Mouse (Mus musculus) adrenal gland, postnatal 25 days (tissue): ENCODE results near the gene Tnk1. TPM values are rescaled to one million over a fixed set of nuclear protein-coding genes. Genes with fewer than 3 reads are reported as not detected.

Experiments used
- DNase-seq: peaks from one replicate; pipeline ENCODE4 v3.0.0; 2021; ENCODE audit warnings: mixed read lengths
- long read RNA-seq: library from polyadenylated mRNA; stranded (forward); transcript quantifications from one replicate; pipeline ENCODE4 v2.0.0, GENCODE M21; 2021
- total RNA-seq: library from RNA; stranded (reverse); gene quantifications from 2 replicates; pipeline ENCODE4 v1.2.3, GENCODE M21; 2021

Tnk1 gene
- not detected in 2 replicates for total RNA-seq
- long read RNA-seq = 0 reads

- DNase-seq = no peak
Measured at GRCm38 (mm10) chr11:69858113-69858998, at the start of gene Tnk1. TSS of gene Tnk1 (minus strand) at chr11:69858730.

- DNase-seq = no peak
Measured at GRCm38 (mm10) chr11:69904311-69904710, 45.8 kb upstream of the Tnk1 start.

DNA sequence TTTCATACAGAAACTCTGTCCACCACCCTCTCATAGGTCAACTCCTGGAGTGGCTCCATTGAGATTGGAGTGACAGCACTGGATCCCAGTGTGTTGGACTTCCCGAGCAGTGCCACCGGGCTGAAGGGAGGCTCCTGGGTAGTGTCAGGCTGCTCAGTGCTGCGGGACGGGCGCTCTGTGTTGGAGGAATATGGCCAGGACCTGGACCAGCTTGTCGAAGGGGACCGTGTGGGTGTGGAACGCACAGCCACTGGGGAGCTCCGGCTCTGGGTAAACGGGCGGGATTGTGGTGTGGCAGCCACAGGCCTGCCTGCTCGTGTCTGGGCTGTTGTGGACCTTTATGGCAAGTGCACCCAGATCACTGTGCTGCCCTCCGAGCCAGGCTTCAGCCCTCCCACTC, 44.4 kb upstream of the Tnk1 start:
- no peak for DNase-seq

DNA sequence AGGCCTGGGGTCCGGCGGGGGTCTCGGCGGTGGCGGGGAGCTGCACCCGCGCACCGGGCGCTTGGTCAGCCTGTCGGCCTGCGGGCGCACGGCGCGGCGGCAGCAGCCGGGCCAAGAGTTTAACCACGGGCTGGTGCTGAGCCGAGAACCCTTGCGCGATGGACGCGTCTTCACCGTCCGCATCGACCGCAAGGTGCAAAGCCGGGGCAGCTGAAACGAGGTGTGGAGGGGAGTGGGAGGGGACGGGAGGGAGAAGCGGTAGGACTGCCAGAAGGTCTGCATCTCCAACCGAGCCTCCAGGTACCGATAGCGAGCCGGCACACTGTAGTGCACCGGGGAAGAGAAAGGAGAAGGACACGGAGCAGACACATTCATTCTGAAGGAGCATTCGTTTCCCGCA, 43.5 kb upstream of the Tnk1 start:
- no peak for DNase-seq

DNA sequence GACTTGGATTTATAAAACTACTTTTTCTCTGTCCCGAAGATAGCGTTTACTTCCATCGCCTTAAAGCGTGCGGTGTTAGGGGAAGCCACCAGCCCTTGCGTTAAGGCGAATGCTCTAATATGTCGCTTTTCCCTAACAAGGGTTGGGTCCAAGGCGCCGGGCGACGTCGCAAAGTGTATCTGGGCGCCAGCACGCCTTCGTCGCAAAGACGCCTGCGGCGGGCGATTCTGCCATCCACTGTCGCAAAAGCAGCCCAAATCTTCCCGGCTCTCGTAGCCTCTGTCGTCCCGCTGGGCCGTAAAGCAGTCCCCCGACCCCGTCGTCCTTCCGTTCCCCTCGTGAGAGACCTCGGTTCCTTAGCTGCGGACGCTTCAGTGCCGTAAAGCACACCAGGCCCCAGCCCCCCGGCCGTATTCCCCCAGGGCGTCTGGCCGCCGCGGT, 42.9 kb upstream of the Tnk1 start:
- peak; percentile 90 for DNase-seq

DNA sequence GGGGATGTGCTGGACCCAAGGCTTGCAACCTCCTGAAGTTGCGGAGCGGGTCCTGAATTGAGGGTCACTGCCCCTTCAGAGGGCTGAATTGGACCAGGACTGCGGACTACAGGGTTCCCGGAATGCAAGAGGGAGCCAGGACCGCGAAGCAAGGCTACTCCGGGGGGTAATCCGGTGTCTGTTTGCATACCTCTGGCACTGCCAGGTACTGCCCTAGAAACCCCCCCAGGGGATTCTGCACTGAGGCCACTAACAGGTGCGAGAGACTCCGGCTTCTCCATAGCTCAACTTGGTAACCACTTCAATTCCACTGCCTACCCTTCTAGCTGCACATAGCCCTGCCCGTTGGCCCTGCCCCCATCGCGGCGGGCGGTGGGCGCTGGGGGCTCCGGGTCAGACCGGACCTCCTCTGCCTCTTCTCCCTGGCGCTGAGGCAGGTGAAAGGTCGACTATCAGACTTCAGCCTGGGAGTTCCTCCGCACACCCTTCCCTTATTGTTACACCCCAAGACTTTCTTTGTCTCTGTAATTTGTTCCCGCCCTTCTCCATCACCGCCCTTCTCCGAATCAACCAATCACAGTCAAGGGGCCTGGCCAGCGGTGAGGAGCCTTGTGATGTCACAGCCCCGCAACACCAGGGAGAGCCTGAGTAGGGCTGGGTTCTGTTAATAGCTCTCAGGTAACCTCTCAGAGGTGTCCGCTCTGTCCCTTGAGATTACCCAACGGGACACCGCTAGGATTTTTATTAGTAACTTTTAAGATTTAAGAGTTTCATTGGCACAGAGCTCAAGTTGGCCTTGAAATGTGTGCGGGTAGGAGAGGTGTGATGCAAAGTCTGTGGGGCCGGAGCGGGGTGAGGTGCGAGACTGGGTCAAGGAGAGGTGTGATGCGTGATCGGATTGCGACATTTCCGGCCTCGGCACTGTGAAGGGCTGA, 42.2 kb upstream of the Tnk1 start, which contains the start of the genes 2810408A11Rik and Neurl4:
TSS of gene 2810408A11Rik (minus strand) at position 517 of the 935 bp plus-strand sequence.
TSS of gene Neurl4 (plus strand) at position 602 of the 935 bp plus-strand sequence.
- peak; percentile 83 for DNase-seq

DNA sequence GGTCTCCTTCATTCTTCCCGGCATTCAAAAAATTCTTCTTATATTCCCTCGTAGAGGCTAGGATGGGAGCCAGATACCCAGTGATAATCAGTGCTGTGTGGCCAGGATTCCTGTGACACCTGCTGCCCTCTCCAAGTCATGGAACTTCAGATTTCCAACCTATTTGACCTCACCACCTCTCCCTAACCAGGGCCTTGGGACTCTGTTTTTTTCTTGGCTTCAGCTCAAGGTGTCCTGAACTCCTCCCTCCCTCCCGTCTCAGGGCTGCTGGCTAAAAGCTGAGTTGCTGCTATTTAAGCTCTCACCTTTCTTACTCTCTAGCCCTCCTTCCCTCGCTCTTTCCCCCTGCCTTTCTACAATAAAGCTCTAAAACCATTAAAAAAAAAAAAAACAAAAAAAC, 41.3 kb upstream of the Tnk1 start:
- no peak for DNase-seq

GRCm38 (mm10) chr11:69895291-69895690, 36.8 kb upstream of the Tnk1 start, which contains the start of gene Acap1:
TSS of gene Acap1 (minus strand) at chr11:69895539.
- no peak for DNase-seq

- no peak for DNase-seq
Measured at GRCm38 (mm10) chr11:69894671-69895070, 36.1 kb upstream of the Tnk1 start.

DNA sequence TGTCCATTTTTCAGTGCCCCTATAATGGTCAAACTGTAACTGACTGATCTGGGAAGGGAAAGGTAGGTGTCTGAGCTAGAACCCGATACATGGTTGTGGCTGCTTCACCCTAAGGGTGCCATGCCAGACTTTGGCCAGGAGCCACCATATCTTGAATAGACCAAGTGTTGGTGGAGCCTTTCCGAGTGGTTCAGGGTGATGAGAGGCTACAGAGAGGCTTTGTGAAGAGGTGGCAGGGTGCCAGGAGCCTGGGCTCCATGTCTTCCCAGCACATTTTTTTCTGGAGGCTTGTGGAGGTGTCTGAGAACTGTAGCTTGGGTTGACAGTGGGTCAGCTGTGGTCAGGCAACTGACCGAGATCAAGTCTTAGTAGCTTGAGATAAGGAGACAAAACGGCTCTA, 33.0 kb upstream of the Tnk1 start:
- DNase-seq = no peak

DNA sequence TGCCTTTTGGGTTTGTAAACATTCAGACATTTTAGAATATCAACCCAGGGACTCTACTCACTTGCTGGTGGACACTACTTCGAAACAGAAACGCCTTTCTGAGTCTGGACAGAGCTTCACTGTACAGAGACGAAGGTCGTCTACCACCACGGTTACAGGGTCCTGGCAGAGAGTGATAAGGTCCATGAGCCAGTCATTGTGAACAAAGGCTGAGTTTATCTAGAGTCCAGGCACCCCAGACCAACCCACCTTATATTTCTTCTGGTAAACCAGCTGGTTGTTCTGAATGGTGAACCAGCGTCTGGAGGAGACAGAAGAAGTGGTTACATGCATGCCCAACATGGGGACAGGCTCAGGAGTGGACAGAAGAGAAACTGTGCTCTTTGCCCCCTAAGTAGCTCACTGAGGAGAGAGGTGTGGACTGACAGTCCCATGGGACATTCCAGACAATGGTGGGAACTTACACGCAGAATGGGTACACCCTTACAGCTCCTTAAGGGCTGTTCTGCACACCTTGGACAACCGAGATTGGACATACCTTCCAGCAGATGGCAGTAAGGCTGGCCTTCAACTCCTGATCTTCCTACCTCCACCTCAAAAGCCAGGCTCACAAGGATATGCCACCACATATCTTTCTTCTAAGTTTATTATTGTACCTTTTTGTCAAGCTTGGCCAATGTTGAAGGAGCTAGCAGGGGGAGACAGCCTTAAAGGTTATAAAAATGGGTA, 28.5 kb upstream of the Tnk1 start:
- no peak for DNase-seq

DNA sequence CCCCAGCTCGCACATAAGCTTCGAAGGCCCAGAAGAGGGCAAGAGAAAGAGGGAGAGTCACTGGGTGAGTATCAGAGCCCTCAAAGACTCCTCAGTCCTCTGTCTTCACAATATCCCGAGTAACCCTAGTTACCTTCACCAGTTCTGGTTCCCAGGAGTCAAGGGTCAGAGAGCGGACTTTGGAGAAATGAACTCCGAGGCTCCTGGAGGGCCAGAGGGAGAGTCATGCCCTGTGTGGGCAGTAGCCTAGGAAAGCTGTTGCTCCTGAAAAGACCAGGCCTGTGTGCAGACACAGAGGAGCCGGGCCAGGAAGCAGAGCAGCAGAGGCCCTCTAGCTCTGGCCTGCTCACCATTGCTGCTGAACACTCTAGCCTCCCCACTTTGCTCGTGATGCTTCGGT, 26.1 kb upstream of the Tnk1 start:
- no peak for DNase-seq

GRCm38 (mm10) chr11:69884240-69884639, 25.7 kb upstream of the Tnk1 start:
- DNase-seq = no peak

DNA sequence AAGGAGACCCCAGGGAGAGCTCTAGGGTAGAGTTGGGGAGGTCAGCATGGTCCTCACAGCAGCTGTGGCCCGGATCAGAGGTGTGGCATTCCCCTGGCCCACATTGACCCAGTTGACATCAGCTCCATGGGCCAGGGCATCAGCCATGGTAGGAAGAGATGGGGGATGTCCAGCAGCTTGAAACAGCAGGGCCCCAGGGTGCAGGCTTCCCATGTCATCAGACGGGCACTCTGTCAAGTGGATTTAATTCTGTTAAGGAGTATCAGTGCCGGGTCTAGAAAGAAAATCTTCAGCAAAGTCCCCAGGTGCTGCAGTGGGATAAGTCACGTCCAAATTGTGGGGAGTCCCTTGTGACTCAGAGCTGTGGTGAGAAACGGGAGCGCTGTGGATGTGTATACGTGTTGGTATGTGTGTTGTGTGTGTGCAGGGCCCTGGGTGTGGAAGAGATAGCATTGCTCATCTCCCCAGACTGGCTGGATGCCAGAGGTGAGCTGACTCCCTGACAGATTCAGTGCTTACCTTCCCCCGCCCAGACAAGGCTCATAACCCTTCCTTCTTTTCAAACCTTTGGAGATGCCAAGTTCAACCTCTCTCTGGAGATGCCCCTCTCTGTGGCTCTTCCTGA, 25.1 kb upstream of the Tnk1 start:
- DNase-seq = peak; percentile 36

- DNase-seq = no peak
Measured at GRCm38 (mm10) chr11:69883066-69883465, 24.5 kb upstream of the Tnk1 start.

GRCm38 (mm10) chr11:69881787-69882670, 23.5 kb upstream of the Tnk1 start:
- DNase-seq = no peak

DNA sequence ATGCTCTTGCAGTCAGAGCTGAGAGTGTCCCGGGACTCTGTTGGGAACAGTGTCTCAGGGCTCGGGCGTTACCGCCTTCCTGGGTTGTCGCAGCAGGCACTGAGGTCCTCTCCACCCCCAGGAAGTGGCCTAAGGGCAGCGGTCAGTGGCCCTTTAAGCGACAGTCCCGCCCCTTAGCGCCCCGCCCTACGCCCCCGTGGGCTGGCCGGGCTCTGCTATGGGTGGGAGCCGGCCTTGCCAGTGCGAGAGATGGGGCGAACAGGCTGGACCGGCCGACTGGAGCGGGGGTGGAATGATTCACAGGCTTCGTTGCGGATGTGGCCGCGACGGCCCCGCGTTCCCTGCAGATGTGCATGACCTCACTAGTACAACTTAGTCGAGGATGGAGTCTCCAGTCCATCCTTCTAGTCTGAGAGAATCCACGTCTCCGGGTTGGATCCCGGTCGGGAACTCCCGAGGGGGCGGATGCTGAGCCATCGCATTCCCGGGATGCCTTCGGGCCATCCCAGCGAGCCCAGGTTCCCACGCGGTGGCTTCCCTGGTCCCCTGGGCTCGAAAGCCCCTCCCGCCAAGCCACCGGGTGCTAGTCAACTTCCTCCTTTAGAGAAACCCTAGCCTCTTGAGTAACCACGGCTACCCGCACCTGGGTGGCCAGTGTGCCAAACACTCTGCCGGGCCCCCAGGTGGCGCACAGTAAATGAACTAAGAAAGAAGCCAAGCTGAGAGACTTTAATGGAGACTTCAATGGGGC, 22.5 kb upstream of the Tnk1 start, which contains the start of gene Kctd11:
TSS of gene Kctd11 (minus strand) at position 554 of the 751 bp plus-strand sequence.
- peak; percentile 91 for DNase-seq

DNA sequence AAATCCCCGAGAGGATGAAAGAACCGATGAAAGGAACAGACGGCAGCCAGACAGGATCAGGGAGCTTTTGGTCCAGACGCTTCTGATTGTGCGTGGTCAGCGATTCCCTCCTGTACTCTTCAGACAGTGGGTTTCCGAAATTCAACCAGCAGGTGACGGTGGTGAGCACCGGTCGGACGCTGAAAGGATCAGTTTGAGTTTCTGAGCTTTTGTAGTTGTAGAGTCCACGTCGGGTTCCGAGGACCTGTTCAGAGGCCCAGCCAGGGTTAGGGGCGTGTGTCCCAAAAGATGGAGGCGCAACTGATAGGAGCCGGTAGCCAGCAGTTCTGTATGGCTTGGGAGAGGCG, 21.9 kb upstream of the Tnk1 start:
- peak; percentile 66 for DNase-seq

- no peak for DNase-seq
Measured at GRCm38 (mm10) chr11:69879711-69880110, 21.2 kb upstream of the Tnk1 start.

- no peak for DNase-seq
Measured at GRCm38 (mm10) chr11:69878952-69879351, 20.4 kb upstream of the Tnk1 start.
